Mouse (Mus musculus) erythroblast, embryonic 14.5 days (primary cell): ENCODE results near the gene Gm10974.

Source experiments
- GATA1 ChIP-seq: IDR thresholded peaks from 2 replicates; pipeline ENCODE4 v1.6.1; 2012; ENCODE audit warnings: low read length, inconsistent platforms, mixed read lengths
- TAL1 ChIP-seq: IDR thresholded peaks from 3 replicates; pipeline ENCODE4 v1.6.1; 2012; ENCODE audit warnings: low read length, inconsistent platforms, mixed read lengths

- TF ChIP-seq GATA1 (no peak), TAL1 (no peak)
Observed at GRCm38 (mm10) chr7:66365411-66365810, 294 bp upstream of the Gm10974 start.
